ENCODE assay signal across 10 mouse cellular contexts in genomic region chr4:107250494-107250893, GRCm38 (mm10). TPM values are rescaled to one million over a fixed set of nuclear protein-coding genes. Genes with fewer than 3 reads are reported as not detected.
DNase-seq lines count a peak whose midpoint lies in the region; ATAC-seq and TF ChIP-seq lines count a peak whose summit lies in the region.
"Had no signal": no experiment of that assay in that cellular context is flagged by ENCODE, and none has a peak within 500 bp of the region (broad histone marks: within the 10 kb centered on the region; RNA-seq: fewer than 3 reads in every experiment).

No protein-coding gene starts in this region.

- no peaks in the 10 kb centered on the region for H3K27me3 ChIP-seq in hindbrain, embryonic 11.5 days (ENCODE audit: control insufficient read depth, insufficient read depth, low read length)
- H3K27me3 ChIP-seq in hindbrain, embryonic 12.5 days = no peaks in the 10 kb centered on the region
- H3K27me3 ChIP-seq in small intestine, adult 2 months (ENCODE audit: control insufficient read depth, insufficient read depth, low read length) = no peaks in the 10 kb centered on the region
- H3K27me3 ChIP-seq: embryonic facial prominence, embryonic 15.5 days had no signal

- peak; percentile 58; the same call in 1 of the 2 replicates for TF ChIP-seq CTCF in small intestine, adult 2 months (IDR thresholded peaks at IDR 0.05; ENCODE audit: extremely low read depth, insufficient read length, insufficient replicate concordance, low read depth, low read length)

- H3K36me3 ChIP-seq in hindbrain, embryonic 11.5 days (ENCODE audit: control insufficient read depth, insufficient read depth, low read length) = no peaks in the 10 kb centered on the region
- 0 out of 2 replicates have a peak, but pooled peaks cover 5% of the 10 kb centered on the region for H3K36me3 ChIP-seq in hindbrain, embryonic 12.5 days
- peaks cover 9% of the 10 kb centered on the region for H3K36me3 ChIP-seq in small intestine, adult 2 months (ENCODE audit: control insufficient read depth, insufficient read depth, low read length)

- 26% methylated on average over 4 of the region's 4 CpGs for WGBS in hindbrain, embryonic 11.5 days
- WGBS in hindbrain, embryonic 12.5 days = 28% methylated on average over 4 of the region's 4 CpGs
- WGBS in small intestine, adult 2 months = 18% methylated on average over 4 of the region's 4 CpGs

- intact Hi-C loops in left cerebral cortex, postnatal 25 days (cut with DNase I) = loop anchor here (10.0 kb wide), 1 partner anchor 404 kb away; no protein-coding TSS in a partner anchor

- no peak for TF ChIP-seq POLR2A in small intestine, adult 2 months (IDR thresholded peaks at IDR 0.05; ENCODE audit: low read depth, low read length)

- no peak for ATAC-seq in hindbrain, embryonic 11.5 days (ENCODE audit: low FRiP score)
- ATAC-seq in hindbrain, embryonic 12.5 days (ENCODE audit: low FRiP score) = no peak

- no peaks in the 10 kb centered on the region for H3K4me1 ChIP-seq in hindbrain, embryonic 11.5 days (replicated peaks; ENCODE audit: control insufficient read depth, insufficient read depth, low read length)
- peaks cover 24% of the 10 kb centered on the region for H3K4me1 ChIP-seq in hindbrain, embryonic 12.5 days
- peaks cover 6% of the 10 kb centered on the region; the same call in 1 of the 2 replicates for H3K4me1 ChIP-seq in small intestine, adult 2 months (ENCODE audit: control insufficient read depth, insufficient read depth, insufficient read length, low read length)

- no peak overlapping the region for H3K27ac ChIP-seq in hindbrain, embryonic 11.5 days (ENCODE audit: low read depth, low read length)
- no peak overlapping the region for H3K27ac ChIP-seq in hindbrain, embryonic 12.5 days
- no peak overlapping the region for H3K27ac ChIP-seq in small intestine, adult 2 months (ENCODE audit: insufficient read depth, low read depth, low read length)
- H3K27ac ChIP-seq: embryonic facial prominence, embryonic 15.5 days had no signal

- peak; percentile 68 for DNase-seq in hindbrain, embryonic 11.5 days (ENCODE audit: low spot score)
- DNase-seq in B cell, adult 2 months = peak; percentile 44 to 52
- DNase-seq in ZHBTc4 (ENCODE audit: low read depth, low spot score) = peak; percentile 49
- DNase-seq in embryo, embryonic 11 days = peak; percentile 76
- DNase-seq in left cerebral cortex, postnatal 25 days (ENCODE audit: low spot score in 2 of 2) = peak; percentile 50 to 65
- DNase-seq in gastrocnemius, postnatal 25 days = no peak

- H3K4me2 ChIP-seq in hindbrain, embryonic 11.5 days (replicated peaks; ENCODE audit: low read depth, low read length) = no peak overlapping the region
- H3K4me2 ChIP-seq in hindbrain, embryonic 12.5 days (replicated peaks) = no peak overlapping the region
- H3K4me2 ChIP-seq: embryonic facial prominence, embryonic 15.5 days had no signal

- H3K9me3 ChIP-seq in hindbrain, embryonic 11.5 days (ENCODE audit: control insufficient read depth, low read length) = no peaks in the 10 kb centered on the region
- no peaks in the 10 kb centered on the region for H3K9me3 ChIP-seq in hindbrain, embryonic 12.5 days (replicated peaks)
- H3K9me3 ChIP-seq: embryonic facial prominence, embryonic 15.5 days had no signal

- H3K4me3 ChIP-seq in hindbrain, embryonic 11.5 days (ENCODE audit: low read depth, low read length) = no peak overlapping the region
- no peak overlapping the region for H3K4me3 ChIP-seq in hindbrain, embryonic 12.5 days
- H3K4me3 ChIP-seq in small intestine, adult 2 months (ENCODE audit: low read depth, low read length) = no peak overlapping the region
- H3K4me3 ChIP-seq: embryonic facial prominence, embryonic 15.5 days had no signal

- H3K9ac ChIP-seq in hindbrain, embryonic 11.5 days (ENCODE audit: low read depth, low read length) = no peak overlapping the region
- no peak overlapping the region for H3K9ac ChIP-seq in hindbrain, embryonic 12.5 days
- H3K9ac ChIP-seq: embryonic facial prominence, embryonic 15.5 days had no signal

RNA-seq across cellular contexts. Expression of gene Lrrc42, which starts 2.8 kb away (rescaled TPM):
- polyA plus RNA-seq in hindbrain, embryonic 11.5 days (2014; fragmentation: Nextera tagmentation; extraction: Ambion mirVana) = 79.1 and 83.0 TPM in 2 replicates
- 73.5 TPM in 2 replicates for polyA plus RNA-seq in hindbrain, embryonic 12.5 days (2016; fragmentation: Nextera tagmentation; extraction: Ambion mirVana)
- total RNA-seq in left cerebral cortex, postnatal 25 days (2021) = 10 to 100 TPM; 32.3 to 33.1 TPM
- polyA plus RNA-seq in small intestine, adult 2 months (2012; rRNA removed) = 4.0 and 9.3 TPM in 2 replicates
- 1 to 10 TPM; 6.7 to 8.8 TPM for total RNA-seq in gastrocnemius, postnatal 25 days (2021)

RNA-seq across cellular contexts. Expression of gene Hspb11, which starts 2.9 kb away (rescaled TPM):
- 32.0 and 39.3 TPM in 2 replicates for polyA plus RNA-seq in hindbrain, embryonic 11.5 days (2014; fragmentation: Nextera tagmentation; extraction: Ambion mirVana)
- polyA plus RNA-seq in hindbrain, embryonic 12.5 days (2016; fragmentation: Nextera tagmentation; extraction: Ambion mirVana) = 42.7 and 44.3 TPM in 2 replicates
- 10 to 100 TPM; 15.9 to 20.8 TPM for total RNA-seq in left cerebral cortex, postnatal 25 days (2021)
- polyA plus RNA-seq in small intestine, adult 2 months (2012; rRNA removed) = 0.65 TPM in 1 of 2 replicates, not detected in the other
- total RNA-seq in gastrocnemius, postnatal 25 days (2021) = 1 to 10 TPM; 7.0 to 9.8 TPM

RNA-seq across cellular contexts. Expression of gene Ldlrad1, which starts 41.5 kb away (rescaled TPM):
- not detected in 2 replicates for polyA plus RNA-seq in hindbrain, embryonic 11.5 days (2014; fragmentation: Nextera tagmentation; extraction: Ambion mirVana)
- not detected in 2 replicates for polyA plus RNA-seq in hindbrain, embryonic 12.5 days (2016; fragmentation: Nextera tagmentation; extraction: Ambion mirVana)
- total RNA-seq in left cerebral cortex, postnatal 25 days (2021) = not detected
- 0.18 and 1.1 TPM in 2 replicates for polyA plus RNA-seq in small intestine, adult 2 months (2012; rRNA removed)
- total RNA-seq in gastrocnemius, postnatal 25 days (2021) = not detected
- polyA plus RNA-seq: liver, embryonic 16.5 days had no signal

RNA-seq across cellular contexts. Expression of gene Dio1, which starts 56.5 kb away (rescaled TPM):
- not detected in 2 replicates for polyA plus RNA-seq in hindbrain, embryonic 11.5 days (2014; fragmentation: Nextera tagmentation; extraction: Ambion mirVana)
- polyA plus RNA-seq in hindbrain, embryonic 12.5 days (2016; fragmentation: Nextera tagmentation; extraction: Ambion mirVana) = not detected in 2 replicates
- not detected for total RNA-seq in left cerebral cortex, postnatal 25 days (2021)
- polyA plus RNA-seq in small intestine, adult 2 months (2012; rRNA removed) = 18.6 and 73.4 TPM in 2 replicates
- total RNA-seq in gastrocnemius, postnatal 25 days (2021) = not detected

Comparison
In these comparisons a context has a peak if more than half of its experiments do, and no peak if none do; other contexts are left out.
1. RNA of gene Hspb11, which starts 2.9 kb away (polyA plus RNA-seq): 42.7 to 44.3 TPM in hindbrain, embryonic 12.5 days and 32.0 to 39.3 TPM in hindbrain, embryonic 11.5 days; 0.65 TPM in small intestine, adult 2 months; every median in the first group is over 10 times any median in the second.